Mouse (Mus musculus) cortical plate, adult 2 months (tissue): Measurements from ENCODE around the gene Dusp22.

Source experiments
- CTCF ChIP-seq: fragments of 200-500 bp; IDR thresholded peaks from 2 replicates; pipeline ENCODE4 v1.5.1; 2011; ENCODE audit warnings: mild to moderate bottlenecking, control low read depth, low read length; ENCODE audit not compliant: insufficient read depth; ENCODE audit errors: extremely low read depth
- POLR2A ChIP-seq: fragments of 200-500 bp; IDR thresholded peaks from 2 replicates; pipeline ENCODE4 v1.6.1; 2011; ENCODE audit warnings: mild to moderate bottlenecking, low read length, control low read depth; ENCODE audit not compliant: insufficient read depth; ENCODE audit errors: extremely low read depth

DNA sequence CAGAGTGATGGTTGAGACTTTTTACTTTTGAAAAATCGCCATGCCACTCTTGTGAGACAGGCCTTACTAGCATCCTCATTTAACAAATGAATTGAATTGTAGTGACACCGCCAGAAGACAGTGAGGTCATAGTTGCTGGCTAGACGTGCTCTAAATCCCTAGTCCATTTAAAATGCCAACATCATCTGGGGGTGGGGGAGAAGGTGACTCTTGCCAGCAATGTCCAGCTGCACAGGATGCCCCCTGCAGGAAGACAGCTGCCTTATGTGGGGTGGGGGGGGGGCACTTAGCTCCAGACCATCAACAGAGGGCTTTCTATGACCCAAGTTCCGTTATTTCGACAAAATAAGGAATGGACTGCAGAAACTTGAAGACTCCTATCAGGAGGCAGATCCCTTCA lies 56.8 kb downstream of the Dusp22 start:
- TF ChIP-seq CTCF (no peak), POLR2A (no peak)
